Comparison of ENCODE assay signal across 8 mouse cellular contexts in genomic region chr4:53631316-53632010, GRCm38 (mm10). TPM values are rescaled to one million over a fixed set of nuclear protein-coding genes. Genes with fewer than 3 reads are reported as not detected.
DNase-seq lines count a peak whose midpoint lies in the region; ATAC-seq and TF ChIP-seq lines count a peak whose summit lies in the region.

Gene Fsd1l (plus strand): TSS chr4:53631471.

- H3K79me2 ChIP-seq in C2C12 (ENCODE audit: control insufficient read depth, insufficient read depth) = peaks cover 38% of the 10 kb centered on the region

- H3ac ChIP-seq in C2C12 (ENCODE audit: control insufficient read depth, insufficient read length, low read depth) = peak within 1 kb of the TSS; percentile 78

- H3K4me3 ChIP-seq in C2C12 (ENCODE audit: insufficient read depth, poor library complexity, severe bottlenecking) = peak within 1 kb of the TSS; percentile 45
- H3K4me3 ChIP-seq in erythroblast, embryonic 14.5 days (replicated peaks) = peak within 1 kb of the TSS; percentile 61
- peak within 1 kb of the TSS; percentile 88 for H3K4me3 ChIP-seq in heart, embryonic 12.5 days
- H3K4me3 ChIP-seq in kidney, embryonic 16.5 days (ENCODE audit: low read length) = peak within 1 kb of the TSS; percentile 65
- peak within 1 kb of the TSS; percentile 74 for H3K4me3 ChIP-seq in liver, embryonic 11.5 days (ENCODE audit: low read depth, low read length)

- peak within 1 kb of the TSS; percentile 19; the same call in 1 of the 2 replicates for H3K27ac ChIP-seq in heart, embryonic 12.5 days (ENCODE audit: poor library complexity, severe bottlenecking)
- peak within 1 kb of the TSS; percentile 8; the same call in 1 of the 2 replicates for H3K27ac ChIP-seq in kidney, embryonic 16.5 days (ENCODE audit: low read length)
- no peak within 1 kb of the TSS for H3K27ac ChIP-seq in liver, embryonic 11.5 days (ENCODE audit: low read depth, low read length)

- peak; percentile 29 for TF ChIP-seq CTCF in C2C12 (IDR thresholded peaks at IDR 0.05; ENCODE audit: control insufficient read depth, insufficient read depth, insufficient read length)

- peak; percentile 69 for DNase-seq in brain, embryonic 18.5 days (ENCODE audit: low read depth, low spot score)
- peak; percentile 66 for DNase-seq in liver, embryonic 11.5 days (ENCODE audit: low spot score)
- DNase-seq in naive thymus-derived CD4-positive, alpha-beta T cell, adult 2 months (ENCODE audit: low read depth) = peak; percentile 5
- DNase-seq in splenic B cell, adult 2 months (ENCODE audit: low read depth, low spot score) = peak; percentile 44

- ATAC-seq in heart, embryonic 12.5 days (ENCODE audit: insufficient number of reproducible peaks, low FRiP score) = peak; percentile 81
- ATAC-seq in kidney, embryonic 16.5 days (ENCODE audit: low FRiP score, low TSS enrichment) = peak; percentile 81
- peak; percentile 74 for ATAC-seq in liver, embryonic 11.5 days (replicated peaks; ENCODE audit: low FRiP score)

- H3K79me3 ChIP-seq in C2C12 (ENCODE audit: low read depth) = peaks cover 10% of the 10 kb centered on the region

- WGBS in heart, embryonic 12.5 days = under 1% methylated on average over 88 of the region's 88 CpGs
- under 1% methylated on average over 73 of the region's 88 CpGs for WGBS in kidney, embryonic 16.5 days
- 1% methylated on average over 74 of the region's 88 CpGs for WGBS in liver, embryonic 11.5 days

- H3K27me3 ChIP-seq in C2C12 (ENCODE audit: control insufficient read depth, insufficient read depth, insufficient read length) = no peaks in the 10 kb centered on the region
- peaks cover 34% of the 10 kb centered on the region for H3K27me3 ChIP-seq in erythroblast, embryonic 14.5 days (ENCODE audit: control insufficient read depth)
- H3K27me3 ChIP-seq in heart, embryonic 12.5 days (replicated peaks) = no peaks in the 10 kb centered on the region
- no peaks in the 10 kb centered on the region for H3K27me3 ChIP-seq in kidney, embryonic 16.5 days (ENCODE audit: insufficient read depth, low read length)
- peaks cover 16% of the 10 kb centered on the region for H3K27me3 ChIP-seq in liver, embryonic 11.5 days (replicated peaks; ENCODE audit: control insufficient read depth, insufficient read depth, low read length)
- no peaks in the 10 kb centered on the region; the same call in 1 of the 2 replicates for H3K27me3 ChIP-seq in splenic B cell, adult 2 months (ENCODE audit: control insufficient read depth, insufficient read depth, low read length, poor library complexity, severe bottlenecking)

- peaks cover 9% of the 10 kb centered on the region for H3K4me1 ChIP-seq in erythroblast, embryonic 14.5 days (ENCODE audit: control insufficient read depth)
- no peaks in the 10 kb centered on the region for H3K4me1 ChIP-seq in heart, embryonic 12.5 days (replicated peaks)
- H3K4me1 ChIP-seq in kidney, embryonic 16.5 days (ENCODE audit: insufficient read depth, low read length) = peaks cover 4% of the 10 kb centered on the region; the same call in 1 of the 2 replicates
- H3K4me1 ChIP-seq in liver, embryonic 11.5 days (replicated peaks; ENCODE audit: control insufficient read depth, insufficient read depth, low read length) = no peaks in the 10 kb centered on the region; the same call in 1 of the 2 replicates

- H3K9me3 ChIP-seq in erythroblast, embryonic 14.5 days (ENCODE audit: control insufficient read depth, low read length) = no peaks in the 10 kb centered on the region
- H3K9me3 ChIP-seq in heart, embryonic 12.5 days (replicated peaks) = no peaks in the 10 kb centered on the region
- H3K9me3 ChIP-seq in kidney, embryonic 16.5 days (ENCODE audit: low read length) = no peaks in the 10 kb centered on the region
- H3K9me3 ChIP-seq in liver, embryonic 11.5 days (ENCODE audit: control insufficient read depth, low read length) = no peaks in the 10 kb centered on the region

- no peaks in the 10 kb centered on the region for H3K36me3 ChIP-seq in C2C12 (ENCODE audit: control insufficient read depth, insufficient read depth)
- H3K36me3 ChIP-seq in erythroblast, embryonic 14.5 days (ENCODE audit: control insufficient read depth) = no peaks in the 10 kb centered on the region
- no peaks in the 10 kb centered on the region for H3K36me3 ChIP-seq in heart, embryonic 12.5 days
- no peaks in the 10 kb centered on the region for H3K36me3 ChIP-seq in kidney, embryonic 16.5 days (ENCODE audit: insufficient read depth, low read length)
- no peaks in the 10 kb centered on the region for H3K36me3 ChIP-seq in liver, embryonic 11.5 days (ENCODE audit: control insufficient read depth, insufficient read depth, low read length)
- no peaks in the 10 kb centered on the region for H3K36me3 ChIP-seq in splenic B cell, adult 2 months (ENCODE audit: control insufficient read depth, insufficient read depth, low read length, poor library complexity, severe bottlenecking)

- H3K4me2 ChIP-seq in heart, embryonic 12.5 days = peak within 1 kb of the TSS; percentile 75
- H3K4me2 ChIP-seq in kidney, embryonic 16.5 days (replicated peaks; ENCODE audit: low read depth, low read length) = peak within 1 kb of the TSS; percentile 87
- peak within 1 kb of the TSS; percentile 85 for H3K4me2 ChIP-seq in liver, embryonic 11.5 days

- H3K9ac ChIP-seq in heart, embryonic 12.5 days = peak within 1 kb of the TSS; percentile 87
- H3K9ac ChIP-seq in kidney, embryonic 16.5 days (replicated peaks; ENCODE audit: low read length) = peak within 1 kb of the TSS; percentile 80
- H3K9ac ChIP-seq in liver, embryonic 11.5 days (ENCODE audit: low read depth, low read length) = peak within 1 kb of the TSS; percentile 67

TF ChIP-seq in C2C12, 6 proteins besides CTCF, POLR2A, EP300 and RAD21:
- TF ChIP-seq MAX (IDR thresholded peaks at IDR 0.05) (peak; percentile 10), MYOD1 (IDR thresholded peaks at IDR 0.05; ENCODE audit: control insufficient read depth, insufficient read length, low read depth) (no peak), MYOG (IDR thresholded peaks at IDR 0.05; ENCODE audit: control insufficient read depth, extremely low read depth, insufficient read length) (no peak), FOSL1 (IDR thresholded peaks at IDR 0.05; ENCODE audit: insufficient read depth, low read length, poor library complexity, severe bottlenecking) (no peak), USF1 (IDR thresholded peaks at IDR 0.05; ENCODE audit: low read depth) (no peak), CEBPB (IDR thresholded peaks at IDR 0.05; ENCODE audit: low read depth) (no peak)
TF ChIP-seq in C2C12: peak in this region for 1.

RNA-seq across cellular contexts. Expression of gene Fsd1l, which starts in this region (rescaled TPM):
- polyA plus RNA-seq in C2C12 (2012; fragmentation: generic; extraction: Trizol) = 0.29 TPM
- polyA plus RNA-seq in erythroblast, embryonic 14.5 days (2012) = not detected in 2 replicates
- polyA plus RNA-seq in heart, embryonic 12.5 days (2016; fragmentation: Nextera tagmentation; extraction: Ambion mirVana) = 10.6 and 11.1 TPM in 2 replicates
- polyA plus RNA-seq in kidney, embryonic 16.5 days (2015; fragmentation: Nextera tagmentation; extraction: Ambion mirVana) = 8.4 and 8.8 TPM in 2 replicates
- polyA plus RNA-seq in liver, embryonic 11.5 days (2014; fragmentation: Nextera tagmentation; extraction: Ambion mirVana) = 2.7 and 3.7 TPM in 2 replicates

Comparison
In these comparisons a context has a peak if more than half of its experiments do, and no peak if none do; other contexts are left out.
1. DNase-seq: peak in every context shown above with its lines; median percentile 69 in brain, embryonic 18.5 days; 66 in liver, embryonic 11.5 days; 44 in splenic B cell, adult 2 months; 5 in naive thymus-derived CD4-positive, alpha-beta T cell, adult 2 months.